Mouse (Mus musculus): Measurements from ENCODE around the gene Cfap45.

The Cfap45 gene

DNA sequence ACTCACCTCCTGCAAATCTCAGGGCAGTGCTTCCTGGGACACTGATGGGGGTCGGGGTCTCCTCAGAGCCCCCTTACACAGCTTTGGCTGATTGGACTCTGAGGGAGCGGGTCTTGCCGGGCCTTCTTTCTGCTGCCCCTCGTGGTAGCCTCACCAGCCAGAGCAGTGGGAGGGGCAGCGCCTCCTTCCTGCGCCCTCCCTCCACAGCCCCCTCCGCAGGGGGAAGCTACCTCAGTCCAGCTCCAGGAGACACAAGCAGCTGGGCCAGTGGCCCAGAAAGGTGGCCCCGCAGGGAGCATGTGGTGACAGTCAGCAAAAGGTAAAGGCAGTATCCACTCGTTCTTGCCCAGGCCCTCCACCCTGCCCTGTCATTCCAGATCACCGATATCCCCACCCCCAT, 23.2 kb upstream of the Cfap45 start:
- no peak for DNase-seq (ENCODE audit: low spot score)

DNA sequence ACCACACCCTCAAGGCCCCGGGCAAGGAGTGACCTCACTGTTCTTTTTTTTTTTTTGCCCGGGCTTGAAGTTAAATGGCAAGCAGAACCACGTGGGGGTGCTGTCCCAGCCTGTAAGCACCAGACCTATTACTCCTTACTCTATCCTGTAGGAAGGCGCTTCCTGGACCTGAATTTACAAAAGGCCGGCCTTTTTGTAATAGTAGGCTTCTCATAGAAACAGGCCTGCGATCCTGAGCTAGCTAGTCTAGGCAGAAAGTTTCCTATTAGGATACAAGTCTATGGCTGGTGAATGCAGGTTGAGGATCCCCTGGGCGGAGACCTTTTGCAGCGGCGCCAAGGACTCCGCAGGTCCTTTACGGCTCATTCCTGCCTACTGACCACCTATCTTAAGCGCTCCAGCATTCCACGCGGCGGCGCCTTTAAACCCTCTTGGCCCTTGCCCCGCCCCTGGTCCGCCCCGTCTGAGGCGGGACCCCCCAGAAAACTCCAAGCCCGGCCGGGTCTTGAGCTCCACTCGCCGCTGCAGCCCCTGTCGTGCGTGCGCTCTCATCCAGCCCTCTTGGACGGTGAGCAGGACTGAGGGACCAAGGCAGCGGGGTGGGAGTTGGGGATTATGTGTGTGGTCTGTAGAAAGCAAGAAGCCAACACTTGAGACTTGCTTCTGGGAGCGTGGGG, 20.7 kb upstream of the Cfap45 start, which contains the start of gene Tagln2:
Gene Tagln2 (plus strand): TSS at position 283 of the 677 bp plus-strand sequence.
- DNase-seq (ENCODE audit: low spot score), result no peak

DNA sequence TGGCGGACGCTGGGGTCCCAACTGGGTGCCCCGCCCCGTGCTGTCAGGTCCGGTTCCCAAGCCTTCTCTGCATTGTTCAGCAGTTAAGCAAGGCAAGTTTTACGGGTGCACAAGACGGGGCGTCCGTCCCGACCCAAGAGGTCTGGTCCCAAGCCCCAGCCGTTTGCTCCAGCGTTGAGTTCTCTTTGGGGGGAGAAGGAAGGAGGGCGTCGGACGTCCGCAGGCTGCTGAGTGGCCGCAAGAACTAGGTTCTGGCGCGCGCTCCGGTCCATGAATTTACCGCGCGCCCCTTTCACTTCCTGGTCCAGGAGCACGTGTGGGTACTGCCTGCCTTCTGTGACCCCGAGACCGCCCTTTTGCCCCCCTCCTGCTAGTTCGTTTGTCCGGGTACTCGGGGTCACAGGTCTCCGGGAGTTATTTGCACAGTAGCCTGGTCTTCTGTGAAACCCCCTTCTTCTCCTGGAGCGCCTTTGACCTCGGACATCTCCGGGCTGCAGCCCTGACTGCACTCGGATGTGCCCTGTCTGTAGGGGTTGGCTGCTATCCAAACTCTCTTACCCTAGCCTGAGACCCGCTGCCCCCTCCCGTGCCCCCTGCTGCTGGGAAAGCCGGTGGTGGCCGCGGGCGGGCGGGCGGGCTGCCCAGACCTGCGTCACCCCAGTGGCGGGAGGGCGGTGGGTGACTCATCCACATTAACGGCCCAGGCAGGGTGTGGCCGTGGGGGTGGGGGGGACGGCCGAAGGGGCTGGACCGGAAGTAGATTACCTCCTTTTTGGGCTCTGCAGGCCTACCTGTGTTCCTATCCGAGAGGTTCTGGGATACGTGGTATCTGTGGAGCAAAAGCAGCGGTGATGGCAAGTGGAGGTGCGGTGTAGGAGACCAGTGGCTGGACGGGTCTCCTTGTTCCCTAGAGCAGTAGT, 19.9 kb upstream of the Cfap45 start:
- DNase-seq (ENCODE audit: low spot score), result no peak

- DNase-seq (ENCODE audit: low spot score), result no peak
Measured at GRCm38 (mm10) chr1:172501371-172502144, 19.0 kb upstream of the Cfap45 start.

DNA sequence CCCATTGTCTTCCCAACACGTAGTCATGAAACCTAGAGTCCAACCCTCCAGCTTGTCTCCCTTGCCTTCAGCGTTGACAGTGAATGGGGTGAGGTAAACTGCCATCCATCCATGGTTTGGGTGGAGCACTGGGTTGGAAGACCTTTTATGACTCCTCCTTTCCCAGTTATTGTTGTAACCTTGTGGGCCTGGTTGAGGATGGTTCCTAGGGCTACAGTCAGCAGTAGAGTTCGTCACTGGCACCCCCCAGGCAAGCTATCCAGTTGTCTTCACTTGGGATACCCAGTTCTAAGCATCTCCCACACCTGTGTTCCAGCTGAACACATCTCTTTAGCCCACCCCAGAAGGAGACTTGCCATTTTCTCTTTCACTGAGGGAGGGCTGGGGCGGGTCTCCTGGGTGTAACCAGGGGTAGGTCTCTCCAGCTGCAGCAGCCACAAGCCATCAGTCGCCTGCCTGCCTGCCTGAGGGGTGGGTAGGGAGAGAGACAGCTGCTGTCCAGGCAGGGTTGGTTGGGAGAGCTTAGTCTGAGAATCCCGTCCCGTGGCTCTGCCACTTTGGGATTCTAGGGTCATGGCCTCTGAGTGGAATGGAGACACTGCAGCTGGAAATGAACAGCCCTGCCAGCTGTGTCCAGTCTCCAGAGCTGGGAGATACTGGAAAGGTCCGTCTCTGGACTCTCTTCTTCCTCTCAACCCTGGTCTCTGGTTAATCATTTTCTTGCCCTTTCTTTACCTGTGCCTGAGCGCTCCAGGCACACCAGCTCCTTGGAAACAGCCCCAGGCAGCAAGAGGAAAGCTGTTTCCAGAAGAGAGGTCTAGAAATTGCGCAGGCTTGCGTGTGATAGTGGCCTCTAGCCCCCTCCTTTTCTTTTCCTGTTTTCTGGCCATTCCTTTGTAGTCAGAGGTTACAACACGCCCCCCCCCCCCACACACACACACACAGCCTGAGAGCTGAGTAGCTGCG, 18.2 kb upstream of the Cfap45 start:
- no peak for DNase-seq (ENCODE audit: low spot score)

DNA sequence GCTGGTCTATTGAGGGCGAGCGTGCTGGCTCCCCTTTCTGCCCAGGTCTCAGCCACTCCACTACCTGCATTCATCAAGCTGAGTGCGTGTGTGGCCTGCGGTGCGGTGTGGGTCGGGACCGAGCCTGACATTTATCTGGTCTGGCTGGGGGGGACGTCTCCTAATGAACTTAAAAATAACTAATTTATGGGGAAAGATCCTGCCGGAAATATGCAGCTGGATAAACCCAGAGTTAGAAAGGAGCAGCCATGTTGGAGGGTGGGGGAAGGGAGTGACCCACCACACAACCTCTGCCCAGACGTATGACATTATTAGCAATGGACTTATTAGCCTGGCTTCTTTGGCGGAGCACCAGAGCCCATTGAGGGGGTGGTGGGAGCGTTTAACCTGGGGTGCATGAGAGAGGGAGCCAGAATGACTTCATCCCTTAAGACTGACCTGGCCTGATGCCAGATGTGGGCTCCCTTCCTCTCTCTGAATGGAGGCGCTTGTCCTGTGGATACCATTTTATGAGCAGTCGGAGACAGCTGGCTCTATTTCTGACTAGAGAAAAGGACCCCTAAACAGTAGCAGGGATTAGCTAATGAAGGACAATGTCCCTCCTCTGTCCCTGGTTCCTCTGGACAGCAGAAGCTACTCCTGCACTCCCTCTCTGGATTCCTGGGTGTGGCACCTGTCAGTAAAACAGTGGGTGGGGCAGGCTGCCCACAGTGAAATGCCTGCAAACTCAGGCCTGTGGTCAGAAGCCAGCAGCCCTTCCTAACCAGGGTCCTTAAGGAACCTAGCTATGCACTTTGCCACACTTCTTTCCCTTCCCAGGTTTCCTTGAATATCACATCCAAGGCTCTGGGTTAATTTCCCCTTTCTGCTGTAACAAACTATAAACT, 17.2 kb upstream of the Cfap45 start:
- DNase-seq (ENCODE audit: low spot score), result no peak

- no peak for DNase-seq (ENCODE audit: low spot score)
Measured at GRCm38 (mm10) chr1:172504756-172505155, 15.8 kb upstream of the Cfap45 start.

GRCm38 (mm10) chr1:172507001-172507400, 13.6 kb upstream of the Cfap45 start:
- no peak for DNase-seq (ENCODE audit: low spot score)

DNA sequence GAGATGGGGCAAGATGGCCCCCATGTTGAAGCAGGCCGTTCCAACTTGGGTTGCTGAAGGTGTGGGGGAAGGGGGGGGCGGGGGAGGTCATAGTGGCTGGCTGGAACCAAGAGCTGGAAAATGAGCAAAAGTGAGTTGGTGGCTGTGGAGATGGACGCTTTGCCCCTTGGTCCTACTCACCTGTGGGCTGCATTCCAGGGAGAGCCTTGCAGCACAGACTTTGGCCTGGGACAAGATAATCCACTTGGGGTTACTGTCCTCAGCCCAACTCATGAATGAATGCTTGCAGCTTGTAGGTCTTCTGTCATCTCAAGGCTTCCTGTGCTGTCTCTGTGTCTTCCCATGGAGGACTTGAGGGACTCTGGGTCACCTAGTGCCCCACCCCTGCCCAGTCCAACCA, 12.9 kb upstream of the Cfap45 start:
- no peak for DNase-seq (ENCODE audit: low spot score)

DNA sequence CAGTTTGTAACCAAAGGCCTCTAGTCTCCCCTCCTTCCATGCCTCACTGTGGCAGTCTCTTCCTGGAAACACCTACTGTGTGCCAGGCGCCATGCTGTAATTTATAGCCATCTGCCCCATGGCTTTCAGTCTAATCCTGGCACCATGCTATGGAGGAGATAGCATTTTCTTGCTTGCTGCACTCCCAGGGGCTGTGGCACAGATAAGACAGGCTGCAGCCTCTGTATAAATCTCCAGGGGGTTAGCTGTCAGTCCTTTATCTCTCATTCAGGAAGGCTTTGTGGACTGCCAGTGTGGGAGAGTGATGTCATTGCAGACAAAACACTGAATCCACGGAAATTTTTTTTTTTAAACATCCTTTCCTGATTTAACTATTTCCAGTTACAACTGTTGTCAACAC, 12.4 kb upstream of the Cfap45 start:
- no peak for DNase-seq (ENCODE audit: low spot score)

GRCm38 (mm10) chr1:172509235-172509634, 11.4 kb upstream of the Cfap45 start:
- no peak for DNase-seq (ENCODE audit: low spot score)

DNA sequence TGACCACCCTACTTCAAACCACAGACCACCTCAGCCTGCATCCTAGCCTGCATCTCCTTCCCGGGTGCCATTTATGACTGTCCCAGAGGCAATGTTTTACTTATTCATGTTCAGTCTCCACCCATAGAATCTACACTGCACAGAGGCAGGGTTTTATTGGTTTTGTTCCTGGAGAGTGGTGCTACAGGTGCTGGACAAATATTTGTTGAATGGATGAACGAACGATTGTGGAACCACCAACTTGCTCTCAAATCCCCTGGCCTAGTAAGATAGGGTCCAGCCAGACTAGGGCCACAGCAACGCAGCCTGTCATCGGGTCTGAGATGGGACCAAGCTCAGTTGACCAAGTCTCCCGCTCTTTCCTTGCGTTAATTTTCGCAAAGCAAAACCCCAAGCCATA, 10.6 kb upstream of the Cfap45 start:
- DNase-seq (ENCODE audit: low spot score), result no peak

GRCm38 (mm10) chr1:172510421-172510972, 10.1 kb upstream of the Cfap45 start:
- no peak for DNase-seq (ENCODE audit: low spot score)

- no peak for DNase-seq (ENCODE audit: low spot score)
Measured at GRCm38 (mm10) chr1:172512962-172513361, 7.6 kb upstream of the Cfap45 start.

DNA sequence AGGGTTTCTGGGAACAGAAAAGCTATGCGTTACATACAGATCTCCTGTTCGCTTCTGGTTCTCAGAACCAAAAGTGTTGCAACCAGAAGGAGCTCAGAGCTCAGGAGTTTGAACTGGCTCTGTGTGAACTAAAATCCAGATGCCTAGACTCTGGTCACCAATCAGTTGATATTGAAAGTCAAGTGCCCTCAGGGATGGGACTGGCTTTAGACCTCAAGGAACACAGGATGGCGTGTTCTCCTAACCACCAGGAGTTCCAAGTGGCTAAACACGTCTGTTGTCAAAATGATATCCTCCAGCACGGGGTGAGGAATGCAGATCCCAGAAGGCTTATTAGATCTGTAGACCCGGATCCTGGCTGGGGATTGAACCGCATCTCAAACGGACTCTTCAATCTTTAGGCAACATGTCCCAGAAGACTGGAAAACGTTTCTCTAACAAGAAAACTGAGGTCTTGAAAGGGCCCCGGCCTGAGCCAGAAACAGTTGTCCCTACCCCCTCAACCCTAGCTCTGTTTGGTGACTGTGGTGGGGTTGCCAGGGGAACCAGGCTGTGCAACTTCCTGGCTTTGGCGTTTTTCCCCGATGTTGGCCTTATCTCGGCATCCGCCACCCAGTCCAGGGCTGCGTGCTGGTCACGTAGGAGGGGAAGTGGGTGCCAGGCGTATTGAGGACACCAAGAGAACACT, 6.9 kb upstream of the Cfap45 start:
- DNase-seq (ENCODE audit: low spot score), result no peak

GRCm38 (mm10) chr1:172514213-172514529, 6.4 kb upstream of the Cfap45 start:
- DNase-seq (ENCODE audit: low spot score), result no peak

DNA sequence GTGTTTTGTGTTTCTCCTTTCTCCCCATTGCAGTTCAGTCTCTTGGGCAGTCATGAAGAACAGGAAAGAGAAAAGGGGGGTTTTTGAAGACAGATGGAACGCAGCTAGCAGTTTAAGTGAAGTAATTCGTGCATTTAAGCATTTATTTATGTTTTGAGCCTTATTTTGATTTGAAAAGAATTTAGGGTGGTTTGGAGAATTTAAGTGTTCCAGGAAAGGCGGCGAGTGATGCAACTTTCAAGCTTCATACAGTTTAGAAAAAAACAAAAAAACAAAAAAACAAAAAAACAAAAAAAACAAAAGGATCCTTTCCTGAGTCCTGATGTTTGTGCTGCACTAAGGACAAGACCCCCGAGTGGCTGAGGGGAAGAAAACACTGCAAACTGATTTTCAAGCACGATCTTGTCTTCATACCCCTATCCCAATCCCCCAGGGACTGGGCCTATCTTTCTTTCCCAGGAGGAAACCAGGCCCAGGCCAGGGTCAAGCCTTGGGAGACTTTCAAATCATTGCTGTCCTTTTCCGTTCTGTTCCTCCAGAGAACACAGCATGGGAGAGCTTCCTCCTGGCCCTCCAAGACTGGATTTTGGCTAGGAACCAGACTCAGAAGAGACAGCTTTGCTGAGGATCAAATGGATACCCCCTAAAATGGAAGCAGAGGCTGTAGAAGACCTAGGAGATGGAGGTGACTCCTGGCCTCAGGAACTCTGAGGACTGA, 5.9 kb upstream of the Cfap45 start:
- DNase-seq (ENCODE audit: low spot score), result no peak

DNA sequence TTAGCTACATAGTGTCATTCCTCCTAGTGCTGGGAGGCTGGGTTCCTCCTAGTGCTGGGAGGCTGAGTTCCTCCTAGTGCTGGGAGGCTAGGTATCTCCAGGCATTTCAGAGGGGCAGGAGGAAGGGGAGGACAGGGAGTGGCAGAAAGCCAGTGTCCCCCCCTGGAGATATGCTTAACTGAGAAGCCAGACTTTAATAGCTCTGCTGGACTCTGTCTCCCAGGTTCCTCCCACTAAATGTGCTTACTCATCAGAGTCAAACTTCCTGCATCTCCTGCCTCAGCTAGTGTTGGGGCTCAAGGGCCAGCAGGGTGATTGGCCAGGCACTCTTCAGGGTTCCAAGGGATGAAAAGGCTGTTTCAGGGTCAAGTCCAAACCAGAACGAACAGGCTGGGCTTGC, 5.2 kb upstream of the Cfap45 start:
- no peak for DNase-seq (ENCODE audit: low spot score)

DNA sequence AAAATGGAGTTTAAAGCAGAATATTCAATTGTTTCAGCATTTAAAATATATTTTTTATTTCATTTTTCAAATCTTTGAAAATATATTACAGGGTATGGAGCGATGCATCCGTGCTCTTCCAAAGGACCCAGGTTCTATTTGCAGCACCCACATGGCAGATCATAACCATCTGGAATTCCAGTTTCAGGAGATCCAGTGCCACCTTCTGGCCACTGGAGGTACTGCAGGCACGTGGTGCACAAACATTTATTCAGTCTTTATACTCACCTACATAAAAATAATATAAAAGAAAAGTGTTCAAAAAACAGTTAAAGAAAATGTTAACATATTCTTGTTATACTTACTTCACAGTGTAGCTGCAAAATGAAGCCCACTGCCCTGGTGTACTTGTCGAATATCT, 2.6 kb upstream of the Cfap45 start:
- DNase-seq (ENCODE audit: low spot score), result no peak
